Mouse (Mus musculus): ENCODE data around the gene Fam83f.

Gene Fam83f

DNA sequence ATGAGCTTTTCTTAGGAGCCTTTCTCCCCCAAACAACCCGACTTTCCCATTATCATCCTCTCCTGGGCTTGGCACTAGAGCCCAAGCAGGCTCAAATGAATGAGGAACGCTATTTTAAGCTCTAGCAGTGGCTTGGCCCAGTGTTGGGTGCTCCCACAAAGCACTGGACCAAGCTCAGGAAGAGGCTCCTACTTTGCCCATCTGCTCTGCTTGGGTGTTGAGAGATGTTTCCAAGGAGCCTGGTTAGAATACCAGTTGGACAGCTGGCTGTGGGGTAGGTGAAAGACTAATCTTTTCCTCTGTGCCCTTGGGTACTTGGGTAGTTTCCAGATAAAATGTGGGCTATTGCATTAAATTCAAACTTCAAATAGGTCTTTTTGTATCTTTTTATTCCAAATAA lies 1.2 kb downstream of the Fam83f start:
- DNase-seq = no peak

GRCm38 (mm10) chr15:80673337-80674095 lies 1.9 kb downstream of the Fam83f start:
- DNase-seq = no peak

DNA sequence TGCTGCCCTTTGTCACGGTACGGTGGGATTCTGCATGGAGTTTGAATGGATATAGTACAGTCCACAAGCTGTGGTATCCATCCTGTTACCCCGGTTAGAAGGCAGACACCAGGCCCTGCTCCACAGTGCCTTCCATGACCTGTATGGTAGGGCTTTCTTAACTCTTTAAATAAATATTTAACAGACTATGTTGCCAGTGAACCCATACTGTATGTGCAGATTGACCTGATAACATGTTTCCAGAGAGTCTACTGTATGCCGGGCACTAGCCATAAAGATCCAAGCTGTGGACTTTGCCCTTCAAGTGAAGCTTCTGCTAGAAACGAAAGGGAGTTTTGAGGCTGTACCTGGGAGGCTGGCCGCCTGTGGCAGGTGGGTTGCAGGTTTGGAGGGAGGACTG lies 3.1 kb downstream of the Fam83f start:
- DNase-seq = no peak

GRCm38 (mm10) chr15:80679515-80680215 lies 8.0 kb downstream of the Fam83f start:
- DNase-seq = no peak

GRCm38 (mm10) chr15:80680347-80681030 lies 8.8 kb downstream of the Fam83f start:
- no peak for DNase-seq

- DNase-seq = peak; percentile 68
These were observed 9.8 kb downstream of the Fam83f start for GRCm38 (mm10) chr15:80681466-80681881.

GRCm38 (mm10) chr15:80682343-80682742 lies 10.7 kb downstream of the Fam83f start:
- no peak for DNase-seq

DNA sequence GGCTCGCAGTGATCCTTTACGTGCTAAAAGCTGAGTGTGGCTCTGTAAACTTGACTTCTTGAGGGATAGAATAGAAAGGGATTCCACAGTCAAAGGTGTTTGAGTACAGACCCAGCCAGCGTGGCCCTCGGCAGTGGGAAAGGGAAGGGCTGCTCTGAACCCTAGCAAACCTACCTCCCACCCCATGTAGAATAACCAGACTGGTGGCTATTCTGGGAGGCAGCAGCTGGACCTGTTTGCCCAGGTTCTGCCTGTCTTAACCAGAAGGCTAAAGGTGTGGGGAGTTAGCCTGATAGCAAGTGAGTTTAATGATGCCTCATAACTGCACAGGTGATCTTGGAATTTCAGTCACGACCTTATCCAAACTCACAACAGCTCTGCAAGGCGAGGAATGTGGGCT lies 11.5 kb downstream of the Fam83f start:
- no peak for DNase-seq

GRCm38 (mm10) chr15:80683990-80684389 lies 12.3 kb downstream of the Fam83f start:
- no peak for DNase-seq

DNA sequence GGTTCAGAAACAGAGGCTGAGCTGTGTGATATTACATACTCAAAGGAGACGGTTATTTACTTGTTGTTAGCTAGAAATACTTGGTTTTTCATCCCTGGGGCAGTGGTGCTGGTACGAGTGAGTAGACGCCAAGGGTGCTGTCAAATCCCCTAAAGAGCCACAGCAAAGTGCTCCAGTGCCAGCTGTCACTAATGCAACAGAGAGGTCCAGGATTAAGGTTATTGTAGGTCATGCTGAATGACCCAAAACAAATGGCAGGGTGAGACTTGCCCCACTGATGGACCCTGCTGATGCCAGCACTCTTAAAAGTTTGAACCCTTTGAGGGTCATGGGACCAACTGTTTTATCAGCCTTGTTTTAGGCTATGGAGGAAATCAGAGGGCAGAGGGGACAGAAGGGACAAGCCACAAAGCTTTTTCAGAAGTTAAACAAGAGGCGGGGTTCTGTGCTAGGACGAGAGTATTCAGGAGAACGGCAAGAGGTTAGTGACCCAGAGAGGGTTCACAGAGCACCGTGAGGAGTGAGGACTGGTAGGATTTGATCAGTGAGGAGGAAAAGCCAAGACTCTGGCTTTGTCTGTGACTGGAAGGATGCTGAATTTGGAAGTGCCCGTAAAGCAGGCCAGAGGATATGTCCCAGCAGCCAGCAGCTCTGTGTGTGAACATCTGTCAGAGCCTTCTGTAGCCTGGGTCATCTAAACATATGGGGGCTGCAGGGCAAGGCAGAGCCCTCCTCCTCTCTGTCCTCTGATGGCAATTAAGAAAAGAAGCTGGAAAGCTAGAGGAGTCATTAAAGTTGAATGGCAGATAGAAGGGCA lies 13.3 kb downstream of the Fam83f start:
- no peak for DNase-seq

DNA sequence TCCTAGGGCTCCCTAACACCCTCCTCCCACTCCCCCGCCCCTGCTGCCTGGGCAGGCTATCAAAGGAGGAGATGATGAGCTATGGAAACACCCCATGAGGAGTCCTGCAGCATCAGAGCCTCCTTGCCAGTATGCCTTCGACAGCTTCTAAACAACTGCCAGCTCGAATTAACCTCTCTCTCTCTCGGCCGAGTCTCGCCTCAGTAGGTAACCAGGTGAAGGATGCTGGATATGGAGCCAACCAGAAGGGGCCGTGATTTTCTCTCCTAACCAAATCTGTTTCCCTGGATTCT lies 13.9 kb downstream of the Fam83f start:
- no peak for DNase-seq

- no peak for DNase-seq
These were observed 16.9 kb downstream of the Fam83f start for GRCm38 (mm10) chr15:80688536-80688935.

- no peak for DNase-seq
These were observed 21.8 kb downstream of the Fam83f start for GRCm38 (mm10) chr15:80693492-80693891.

GRCm38 (mm10) chr15:80694125-80694910 lies 22.7 kb downstream of the Fam83f start:
- DNase-seq = peak; percentile 92

- peak; percentile 76 for DNase-seq
These were observed 25.9 kb downstream of the Fam83f start for GRCm38 (mm10) chr15:80697564-80697963.

GRCm38 (mm10) chr15:80701481-80702257 lies 30.0 kb downstream of the Fam83f start:
- DNase-seq = no peak

- DNase-seq = no peak
These were observed 31.3 kb downstream of the Fam83f start for GRCm38 (mm10) chr15:80702910-80703309.

DNA sequence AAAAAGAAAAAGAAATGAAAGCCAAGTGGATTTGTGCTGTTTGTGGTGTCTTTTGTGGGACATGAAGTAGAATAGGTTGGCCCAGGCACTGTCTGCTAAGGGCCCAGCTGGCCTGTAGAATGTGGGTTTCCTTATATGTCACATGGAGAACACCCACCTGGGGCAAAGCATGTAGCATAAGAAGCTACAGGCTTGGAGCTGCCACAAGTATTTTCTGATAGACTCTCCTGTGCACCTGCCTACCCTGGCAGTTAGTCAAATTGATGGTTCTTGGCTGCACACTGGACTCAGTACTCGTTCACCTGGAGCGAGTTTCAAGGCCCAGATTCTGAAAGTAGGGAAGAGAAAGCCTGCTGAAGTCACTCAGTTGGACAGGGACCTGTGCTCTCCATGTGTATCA lies 31.8 kb downstream of the Fam83f start:
- DNase-seq = peak; percentile 42

- peak; percentile 88 for DNase-seq
These were observed 32.6 kb downstream of the Fam83f start for GRCm38 (mm10) chr15:80704267-80704666.

GRCm38 (mm10) chr15:80705828-80706549 lies 34.3 kb downstream of the Fam83f start:
- peak; percentile 84 for DNase-seq

- DNase-seq = no peak
These were observed 34.9 kb downstream of the Fam83f start for GRCm38 (mm10) chr15:80706596-80706995.
